ENCODE assay signal across 7 mouse cellular contexts in the genomic region with DNA sequence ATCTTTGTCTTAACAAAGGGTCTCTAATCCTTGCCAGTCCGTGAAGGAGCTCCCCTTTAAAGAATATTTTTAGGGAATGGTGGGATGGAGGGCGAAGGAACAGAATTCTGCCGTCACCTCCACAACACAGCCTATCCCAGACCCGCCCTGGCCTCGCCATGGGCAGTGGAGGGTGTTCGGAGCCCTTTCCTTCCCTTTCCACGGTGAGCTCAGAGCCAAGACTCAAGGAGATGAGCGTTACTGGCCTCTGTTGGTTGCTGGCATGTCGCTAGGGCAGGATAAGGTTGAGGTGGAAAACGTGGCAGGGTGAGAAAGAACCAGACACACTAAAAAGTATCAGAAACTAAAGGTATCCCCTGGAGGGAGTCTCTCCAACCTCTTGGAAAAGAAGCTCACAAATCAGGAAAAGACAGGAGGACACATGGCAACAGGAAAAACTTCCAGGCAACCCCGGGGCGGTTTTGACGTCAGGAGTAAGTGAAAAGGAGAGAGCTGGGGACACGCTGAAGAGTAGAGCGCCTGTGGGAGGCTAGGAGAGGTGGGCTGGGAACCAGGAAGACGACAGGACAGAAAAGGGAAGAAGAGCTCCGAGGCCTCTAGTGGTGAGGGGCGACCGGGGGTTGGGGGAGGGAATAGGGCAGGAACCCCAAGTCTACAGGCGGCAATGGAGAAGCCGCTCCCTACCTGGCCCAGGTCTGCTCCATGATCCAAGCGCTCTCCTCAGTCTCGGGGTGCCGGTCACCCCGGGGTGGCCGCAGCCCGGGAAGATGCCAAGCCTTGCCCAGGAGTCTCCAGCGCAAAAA. TPM values are rescaled to one million over a fixed set of nuclear protein-coding genes. Genes with fewer than 3 reads are reported as not detected.
A peak's percentile ranks its signal among the peaks of the same experiment; 100 is the strongest.
DNase-seq lines count a peak whose midpoint lies in the region; ATAC-seq and TF ChIP-seq lines count a peak whose summit lies in the region.

No protein-coding gene starts in this region.

- no peak for ATAC-seq in embryonic facial prominence, embryonic 13.5 days (ENCODE audit: insufficient number of reproducible peaks, insufficient read depth, low FRiP score, low TSS enrichment, low read depth)
- peak; percentile 37 for ATAC-seq in heart, embryonic 16.5 days (replicated peaks; ENCODE audit: extremely low read depth, insufficient read depth, low FRiP score)
- ATAC-seq in midbrain, postnatal 0 days (ENCODE audit: low FRiP score): peak; percentile 62

- peak overlapping the region; percentile 72 for H3K9ac ChIP-seq in embryonic facial prominence, embryonic 13.5 days
- H3K9ac ChIP-seq in heart, embryonic 16.5 days (ENCODE audit: low read length): peak overlapping the region; percentile 89
- peak overlapping the region; percentile 61 for H3K9ac ChIP-seq in midbrain, postnatal 0 days (replicated peaks; ENCODE audit: low read length, poor library complexity, severe bottlenecking)

- H3K27ac ChIP-seq in testis, adult 2 months (ENCODE audit: control insufficient read depth, insufficient read depth, low read depth, low read length): no peak overlapping the region
- no peak overlapping the region for H3K27ac ChIP-seq in embryonic facial prominence, embryonic 13.5 days
- H3K27ac ChIP-seq in heart, embryonic 16.5 days (ENCODE audit: low read length): peak overlapping the region; percentile 98
- no peak overlapping the region for H3K27ac ChIP-seq in midbrain, postnatal 0 days (ENCODE audit: low read depth, low read length)

- TF ChIP-seq CTCF in testis, adult 2 months (IDR thresholded peaks at IDR 0.05; ENCODE audit: control insufficient read depth, insufficient read depth, insufficient replicate concordance, low read depth, low read length): no peak
- TF ChIP-seq CTCF in midbrain, postnatal 0 days (IDR thresholded peaks at IDR 0.05): 0 out of 2 replicates have a peak, but pooled peaks have one; percentile 6

- 3% methylated on average over 28 of the region's 28 CpGs for WGBS in embryonic facial prominence, embryonic 13.5 days
- 2% methylated on average over 28 of the region's 28 CpGs for WGBS in heart, embryonic 16.5 days
- WGBS in midbrain, postnatal 0 days: 2% methylated on average over 28 of the region's 28 CpGs

- H3K36me3 ChIP-seq in testis, adult 2 months (ENCODE audit: control insufficient read depth, insufficient read depth, low read length): no peaks in the 10 kb centered on the region
- H3K36me3 ChIP-seq in embryonic facial prominence, embryonic 13.5 days: no peaks in the 10 kb centered on the region
- H3K36me3 ChIP-seq in heart, embryonic 16.5 days (ENCODE audit: control insufficient read depth, insufficient read depth): no peaks in the 10 kb centered on the region
- no peaks in the 10 kb centered on the region for H3K36me3 ChIP-seq in midbrain, postnatal 0 days (ENCODE audit: insufficient read depth, low read length)

- intact Hi-C loops in left cerebral cortex, postnatal 14 days (cut with DNase I): loop anchor here (5.0 kb wide), 2 partner anchors 55 to 100 kb away; no protein-coding TSS in a partner anchor

- TF ChIP-seq POLR2A in testis, adult 2 months (IDR thresholded peaks at IDR 0.05; ENCODE audit: control insufficient read depth, low read depth, low read length): no peak

- no peaks in the 10 kb centered on the region for H3K9me3 ChIP-seq in embryonic facial prominence, embryonic 13.5 days
- no peaks in the 10 kb centered on the region for H3K9me3 ChIP-seq in heart, embryonic 16.5 days (replicated peaks; ENCODE audit: control insufficient read depth, low read length)
- no peaks in the 10 kb centered on the region for H3K9me3 ChIP-seq in midbrain, postnatal 0 days (ENCODE audit: low read length)

- peaks cover 3% of the 10 kb centered on the region for H3K4me1 ChIP-seq in testis, adult 2 months (ENCODE audit: control insufficient read depth, insufficient read depth, low read length)
- H3K4me1 ChIP-seq in embryonic facial prominence, embryonic 13.5 days: peaks cover 14% of the 10 kb centered on the region
- H3K4me1 ChIP-seq in heart, embryonic 16.5 days (ENCODE audit: control insufficient read depth, insufficient read depth, low read length): peaks cover 20% of the 10 kb centered on the region
- H3K4me1 ChIP-seq in midbrain, postnatal 0 days (ENCODE audit: insufficient read depth, low read length): no peaks in the 10 kb centered on the region; the same call in 1 of the 2 replicates

- peak overlapping the region; percentile 40 for H3K4me3 ChIP-seq in testis, adult 2 months (ENCODE audit: control insufficient read depth, low read depth, low read length)
- peak overlapping the region; percentile 55 for H3K4me3 ChIP-seq in embryonic facial prominence, embryonic 13.5 days
- peak overlapping the region; percentile 87 for H3K4me3 ChIP-seq in heart, embryonic 16.5 days (ENCODE audit: low read length)
- peak overlapping the region; percentile 44 for H3K4me3 ChIP-seq in midbrain, postnatal 0 days (ENCODE audit: low read depth, low read length)

- no peaks in the 10 kb centered on the region for H3K27me3 ChIP-seq in testis, adult 2 months (ENCODE audit: control insufficient read depth, insufficient read depth, low read length)
- peaks cover 32% of the 10 kb centered on the region for H3K27me3 ChIP-seq in embryonic facial prominence, embryonic 13.5 days
- H3K27me3 ChIP-seq in heart, embryonic 16.5 days (ENCODE audit: control insufficient read depth, insufficient read depth, low read length): no peaks in the 10 kb centered on the region
- H3K27me3 ChIP-seq in midbrain, postnatal 0 days (ENCODE audit: insufficient read depth, low read length): no peaks in the 10 kb centered on the region

- H3K4me2 ChIP-seq in embryonic facial prominence, embryonic 13.5 days: peak overlapping the region; percentile 99
- peak overlapping the region; percentile 84 for H3K4me2 ChIP-seq in heart, embryonic 16.5 days (ENCODE audit: low read depth, low read length)
- H3K4me2 ChIP-seq in midbrain, postnatal 0 days (ENCODE audit: low read depth, low read length, poor library complexity, severe bottlenecking): peak overlapping the region; percentile 94

- DNase-seq in testis, postnatal 10 days (ENCODE audit: low spot score): no peak
- peak; percentile 34 to 61 for DNase-seq in left cerebral cortex, postnatal 14 days (ENCODE audit: low spot score in 2 of 2)
- DNase-seq in midbrain, postnatal 0 days (ENCODE audit: low spot score): peak; percentile 16
- no peak for DNase-seq in c-Kit-positive CD71-positive TER-119-positive erythroid progenitor cells, embryonic 14.5 days (ENCODE audit: low spot score)

RNA-seq across cellular contexts. Expression of gene Pde4dip, which starts 21.1 kb away (rescaled TPM):
- 142 and 160 TPM in 2 replicates for polyA plus RNA-seq in testis, adult 2 months (2012; rRNA removed)
- polyA plus RNA-seq in embryonic facial prominence, embryonic 13.5 days (2015; fragmentation: Nextera tagmentation; extraction: Ambion mirVana): 21.9 and 27.7 TPM in 2 replicates
- 115 and 117 TPM in 2 replicates for polyA plus RNA-seq in heart, embryonic 16.5 days (2015; fragmentation: Nextera tagmentation; extraction: Ambion mirVana)
- 100 to 1,000 TPM; 243 to 274 TPM for total RNA-seq in left cerebral cortex, postnatal 14 days (2021)
- 93.6 and 100 TPM in 2 replicates for total RNA-seq in midbrain, postnatal 0 days (2014; rRNA removed)
- 46.4 and 47.6 TPM in 2 replicates for polyA plus RNA-seq in midbrain, postnatal 0 days (2015; fragmentation: Nextera tagmentation; extraction: Ambion mirVana)

RNA-seq across cellular contexts. Expression of gene Sec22b, which starts 33.6 kb away (rescaled TPM):
- polyA plus RNA-seq in testis, adult 2 months (2012; rRNA removed): 15.7 and 21.5 TPM in 2 replicates
- polyA plus RNA-seq in embryonic facial prominence, embryonic 13.5 days (2015; fragmentation: Nextera tagmentation; extraction: Ambion mirVana): 141 and 145 TPM in 2 replicates
- 106 and 112 TPM in 2 replicates for polyA plus RNA-seq in heart, embryonic 16.5 days (2015; fragmentation: Nextera tagmentation; extraction: Ambion mirVana)
- 10 to 100 TPM; 69.4 to 69.5 TPM for total RNA-seq in left cerebral cortex, postnatal 14 days (2021)
- 62.8 and 69.3 TPM in 2 replicates for total RNA-seq in midbrain, postnatal 0 days (2014; rRNA removed)
- 81.4 and 89.1 TPM in 2 replicates for polyA plus RNA-seq in midbrain, postnatal 0 days (2015; fragmentation: Nextera tagmentation; extraction: Ambion mirVana)

Comparison
In these comparisons a context has a peak if more than half of its experiments do, and no peak if none do; other contexts are left out.
1. DNase-seq: peak in left cerebral cortex, postnatal 14 days (2 of 2) and midbrain, postnatal 0 days (single experiment); none in testis, postnatal 10 days (single experiment) and c-Kit-positive CD71-positive TER-119-positive erythroid progenitor cells, embryonic 14.5 days (single experiment).
2. Peak in every context shown above with its lines, with median percentiles within 50 percentile points of each other: H3K4me3 ChIP-seq, H3K4me2 ChIP-seq and H3K9ac ChIP-seq.